Mouse (Mus musculus): ENCODE data around the gene Txlnb. TPM values are rescaled to one million over a fixed set of nuclear protein-coding genes. Genes with fewer than 3 reads are reported as not detected.

The Txlnb gene
- polyA plus RNA-seq, 1 experiment from 2014 or later, result 2.6 TPM

DNA sequence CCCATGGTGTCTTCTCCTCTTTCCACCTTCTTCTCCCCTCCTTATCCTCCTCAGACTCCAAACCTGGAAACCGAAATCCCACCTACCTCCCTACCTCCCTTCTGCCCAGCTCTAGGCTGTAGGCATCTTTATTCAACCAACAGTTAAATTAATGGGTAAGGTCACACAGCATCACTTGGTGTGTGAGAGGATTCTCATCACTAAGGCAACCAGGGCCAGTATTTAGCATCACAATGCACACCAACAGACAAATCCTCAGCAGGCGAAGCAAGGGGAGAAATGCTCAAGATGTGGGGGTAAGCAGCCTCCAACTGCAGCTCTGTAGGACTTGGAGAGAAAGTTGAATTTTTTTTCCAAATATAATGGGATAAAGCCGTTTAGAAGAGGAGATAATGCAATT is 35.0 kb downstream of the Txlnb start:
- no peaks in the 10 kb centered on the region for H3K27me3 ChIP-seq
- H3K4me1 ChIP-seq (replicated peaks), result peaks cover 11% of the 10 kb centered on the region
- WGBS, result 14% methylated on average over 3 of the region's 3 CpGs
- H3K4me2 ChIP-seq, result no peak overlapping the region
- H3K4me3 ChIP-seq, result no peak overlapping the region
- H3K27ac ChIP-seq, result no peak overlapping the region
- H3K36me3 ChIP-seq, result no peaks in the 10 kb centered on the region
- H3K9ac ChIP-seq, result no peak overlapping the region
- ATAC-seq (ENCODE audit: low FRiP score), result no peak
- H3K9me3 ChIP-seq, result no peaks in the 10 kb centered on the region

DNA sequence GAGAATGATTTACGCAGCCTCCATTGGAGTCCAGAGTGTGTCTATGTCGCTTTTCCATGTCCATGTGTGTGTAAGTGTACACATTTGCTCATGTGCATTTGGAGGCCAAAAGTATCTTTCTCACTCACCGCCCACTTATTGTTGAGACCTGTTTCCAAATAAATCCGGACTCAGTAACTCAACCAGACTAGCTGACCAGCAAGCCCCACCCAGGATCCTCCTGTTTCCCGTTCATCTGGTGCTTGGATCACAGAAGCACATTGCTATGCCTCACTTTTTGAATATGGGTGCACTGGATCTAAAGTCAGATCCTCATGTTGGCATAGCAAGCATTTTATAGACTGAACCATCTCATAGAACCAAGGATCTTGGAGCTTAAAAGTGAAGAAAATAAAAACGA is 39.0 kb downstream of the Txlnb start:
- Histone ChIP-seq H3K36me3 (no peaks in the 10 kb centered on the region), H3K4me2 (no peak overlapping the region), H3K9me3 (no peaks in the 10 kb centered on the region), H3K4me3 (no peak overlapping the region), H3K27ac (no peak overlapping the region), H3K27me3 (no peaks in the 10 kb centered on the region), H3K4me1 (replicated peaks) (peaks cover 6% of the 10 kb centered on the region; the same call in 1 of the 2 replicates), H3K9ac (no peak overlapping the region)
- WGBS, result 85% methylated on average over 6 of the region's 6 CpGs
- no peak for ATAC-seq (ENCODE audit: low FRiP score)

DNA sequence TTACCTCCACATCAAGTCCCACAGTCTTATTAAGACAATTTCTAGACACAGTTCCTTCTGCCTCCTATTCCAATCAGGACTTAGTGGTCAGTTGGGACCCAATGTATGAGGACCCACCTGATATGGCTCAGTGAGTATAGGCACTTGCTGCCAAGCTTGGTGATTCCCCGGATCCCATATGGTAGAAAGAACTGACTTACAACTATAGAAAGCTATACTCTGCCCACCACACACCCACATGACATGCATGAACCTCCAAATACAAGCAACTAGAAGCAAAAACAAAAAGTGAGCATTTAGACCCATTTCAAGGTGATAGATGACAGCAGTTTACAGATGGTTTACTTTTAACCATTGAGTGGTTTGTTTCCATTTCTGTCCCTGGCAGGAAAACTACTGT is 40.2 kb downstream of the Txlnb start:
- Histone ChIP-seq H3K4me3 (no peak overlapping the region), H3K9me3 (no peaks in the 10 kb centered on the region), H3K4me2 (no peak overlapping the region), H3K36me3 (no peaks in the 10 kb centered on the region), H3K4me1 (replicated peaks) (peaks cover 2% of the 10 kb centered on the region; the same call in 1 of the 2 replicates), H3K27me3 (no peaks in the 10 kb centered on the region), H3K9ac (no peak overlapping the region), H3K27ac (no peak overlapping the region)
- WGBS, result 86% methylated on average over 1 of the region's 1 CpGs
- no peak for ATAC-seq (ENCODE audit: low FRiP score)

DNA sequence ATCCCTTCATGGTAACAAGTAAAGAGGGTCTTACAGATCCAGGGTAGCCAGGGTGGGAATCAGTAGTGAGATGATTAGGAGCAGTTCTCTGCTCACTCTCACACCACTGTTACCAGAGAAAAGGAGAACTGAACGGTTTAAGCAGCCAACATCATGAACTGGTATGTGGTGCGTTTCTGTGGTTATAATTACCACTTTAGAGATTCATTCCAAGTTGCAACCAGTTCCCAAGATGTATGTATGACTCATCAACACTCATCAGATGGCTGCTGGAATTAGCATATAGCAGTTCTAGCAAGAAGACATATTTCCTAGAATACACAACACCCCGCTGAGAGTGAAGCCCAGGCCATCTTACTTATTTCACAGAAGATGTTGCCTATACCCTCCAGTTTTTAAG is 46.0 kb downstream of the Txlnb start:
- Histone ChIP-seq H3K36me3 (0 out of 2 replicates have a peak, but pooled peaks cover 6% of the 10 kb centered on the region), H3K9ac (no peak overlapping the region), H3K27ac (no peak overlapping the region), H3K4me2 (no peak overlapping the region), H3K4me3 (no peak overlapping the region), H3K4me1 (replicated peaks) (no peaks in the 10 kb centered on the region), H3K27me3 (no peaks in the 10 kb centered on the region), H3K9me3 (no peaks in the 10 kb centered on the region)
- no peak for ATAC-seq (ENCODE audit: low FRiP score)
- WGBS, result 93% methylated on average over 3 of the region's 3 CpGs

DNA sequence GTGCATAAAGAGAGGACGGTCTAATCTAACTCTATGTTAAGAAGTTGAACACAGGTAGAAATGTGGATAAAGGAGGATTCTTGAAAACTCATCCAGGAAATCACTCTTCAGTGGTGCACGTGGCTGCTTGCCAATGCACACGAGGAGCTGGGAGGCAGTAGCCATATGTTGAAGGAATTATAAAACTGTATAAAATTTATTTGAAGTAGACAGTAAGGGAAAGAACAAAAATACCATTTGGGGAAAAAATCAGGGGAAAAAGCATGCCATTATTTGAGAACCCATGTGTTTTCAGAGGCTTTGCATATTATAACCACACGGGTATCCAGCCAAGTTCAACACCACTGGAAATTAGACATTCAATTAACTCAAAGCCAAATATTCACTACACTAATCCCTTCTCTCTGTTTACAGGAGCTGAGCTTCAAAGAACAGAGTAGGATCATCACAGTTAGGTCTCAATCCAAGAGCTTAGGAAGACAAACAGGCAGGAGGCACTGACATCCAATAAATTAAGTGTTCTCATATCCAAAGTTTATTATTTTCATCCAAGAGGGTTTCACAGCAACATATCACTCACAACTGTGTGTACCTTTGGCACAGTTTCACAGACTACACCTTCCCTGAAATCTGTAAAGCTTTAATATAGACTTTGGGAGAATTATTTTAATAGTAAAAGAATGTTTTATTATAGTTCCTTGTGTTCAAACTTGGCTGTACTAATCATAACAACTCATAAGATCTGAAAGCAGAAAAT is 48.9 kb downstream of the Txlnb start:
- Histone ChIP-seq H3K36me3 (0 out of 2 replicates have a peak, but pooled peaks cover 6% of the 10 kb centered on the region), H3K4me1 (replicated peaks) (no peaks in the 10 kb centered on the region), H3K4me3 (no peak overlapping the region), H3K9ac (no peak overlapping the region), H3K4me2 (no peak overlapping the region), H3K27me3 (no peaks in the 10 kb centered on the region), H3K27ac (no peak overlapping the region), H3K9me3 (no peaks in the 10 kb centered on the region)
- no peak for ATAC-seq (ENCODE audit: low FRiP score)
- 86% methylated on average over 4 of the region's 4 CpGs for WGBS

DNA sequence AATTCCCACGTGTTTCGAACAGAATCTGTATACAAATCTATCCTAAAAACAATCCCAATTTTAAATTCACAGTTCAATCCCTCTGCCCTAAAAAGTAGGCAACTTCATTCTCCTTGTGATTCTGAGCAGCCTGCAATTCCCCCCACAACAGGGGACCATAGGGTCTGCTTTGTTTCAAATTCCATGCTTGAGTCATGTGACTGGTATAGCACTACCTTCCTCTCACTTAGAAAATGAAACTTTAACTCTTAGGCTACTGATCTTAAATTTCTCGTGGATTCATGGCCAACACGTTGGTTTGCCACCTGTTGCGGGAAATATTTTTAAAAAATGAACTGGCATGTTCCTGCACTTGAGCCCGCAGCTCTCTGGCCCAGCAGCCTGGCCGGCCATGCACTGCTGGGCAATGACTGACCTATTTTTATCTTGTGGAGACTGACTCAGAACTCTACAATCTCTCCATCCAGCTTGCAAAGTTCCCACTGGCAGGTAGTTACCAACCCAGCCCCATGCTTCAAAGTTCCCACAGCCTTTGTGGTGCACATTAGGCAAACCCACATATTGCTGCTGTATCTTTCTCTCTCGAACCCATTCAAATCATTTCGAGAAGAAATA is 61.7 kb downstream of the Txlnb start:
- H3K27me3 ChIP-seq, result no peaks in the 10 kb centered on the region
- no peak for ATAC-seq (ENCODE audit: low FRiP score)
- 90% methylated on average over 9 of the region's 9 CpGs for WGBS
- H3K27ac ChIP-seq, result no peak overlapping the region
- no peaks in the 10 kb centered on the region for H3K4me1 ChIP-seq (replicated peaks)
- H3K4me2 ChIP-seq, result no peak overlapping the region
- no peak overlapping the region for H3K9ac ChIP-seq
- H3K4me3 ChIP-seq, result no peak overlapping the region
- no peaks in the 10 kb centered on the region; the same call in 1 of the 2 replicates for H3K9me3 ChIP-seq
- H3K36me3 ChIP-seq, result no peaks in the 10 kb centered on the region

DNA sequence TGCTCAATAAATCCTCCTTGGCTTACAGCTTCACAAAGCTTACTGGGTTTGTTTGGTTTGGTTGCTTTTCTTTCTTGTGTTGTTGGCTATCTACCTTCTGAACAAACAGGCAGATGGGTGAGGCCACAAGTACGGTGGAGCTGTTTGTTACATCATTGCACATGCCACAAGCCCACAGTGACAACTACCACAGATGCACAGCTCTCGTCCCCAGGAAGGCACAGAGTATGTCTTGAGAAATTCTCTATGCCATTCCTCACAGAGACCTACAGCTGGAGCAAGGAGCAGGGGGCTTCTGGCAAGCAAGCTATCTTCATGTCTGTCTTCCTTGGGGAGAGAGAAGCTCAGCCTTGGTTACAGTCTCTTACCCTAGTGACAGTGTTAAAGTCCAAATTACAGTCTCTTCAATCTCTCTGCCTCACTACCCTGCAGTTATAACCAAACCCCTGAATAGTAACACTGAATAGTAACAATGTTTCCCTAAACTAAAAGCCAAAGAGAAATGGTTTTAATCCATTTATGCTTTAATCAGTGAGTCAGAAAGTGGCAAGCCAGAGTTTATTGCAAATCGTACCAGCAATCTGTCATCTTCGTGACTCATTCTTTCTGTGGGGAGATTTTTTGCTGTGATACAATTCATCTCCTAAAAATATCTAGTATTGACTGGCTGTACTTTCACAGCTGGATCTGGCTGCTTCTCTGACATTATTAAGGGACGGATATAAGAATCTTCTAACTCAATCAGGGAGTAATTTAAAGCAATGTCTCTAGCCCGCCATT is 64.9 kb downstream of the Txlnb start:
- no peaks in the 10 kb centered on the region; the same call in 1 of the 2 replicates for H3K9me3 ChIP-seq
- no peak for ATAC-seq (ENCODE audit: low FRiP score)
- WGBS, result 80% methylated on average over 6 of the region's 6 CpGs

DNA sequence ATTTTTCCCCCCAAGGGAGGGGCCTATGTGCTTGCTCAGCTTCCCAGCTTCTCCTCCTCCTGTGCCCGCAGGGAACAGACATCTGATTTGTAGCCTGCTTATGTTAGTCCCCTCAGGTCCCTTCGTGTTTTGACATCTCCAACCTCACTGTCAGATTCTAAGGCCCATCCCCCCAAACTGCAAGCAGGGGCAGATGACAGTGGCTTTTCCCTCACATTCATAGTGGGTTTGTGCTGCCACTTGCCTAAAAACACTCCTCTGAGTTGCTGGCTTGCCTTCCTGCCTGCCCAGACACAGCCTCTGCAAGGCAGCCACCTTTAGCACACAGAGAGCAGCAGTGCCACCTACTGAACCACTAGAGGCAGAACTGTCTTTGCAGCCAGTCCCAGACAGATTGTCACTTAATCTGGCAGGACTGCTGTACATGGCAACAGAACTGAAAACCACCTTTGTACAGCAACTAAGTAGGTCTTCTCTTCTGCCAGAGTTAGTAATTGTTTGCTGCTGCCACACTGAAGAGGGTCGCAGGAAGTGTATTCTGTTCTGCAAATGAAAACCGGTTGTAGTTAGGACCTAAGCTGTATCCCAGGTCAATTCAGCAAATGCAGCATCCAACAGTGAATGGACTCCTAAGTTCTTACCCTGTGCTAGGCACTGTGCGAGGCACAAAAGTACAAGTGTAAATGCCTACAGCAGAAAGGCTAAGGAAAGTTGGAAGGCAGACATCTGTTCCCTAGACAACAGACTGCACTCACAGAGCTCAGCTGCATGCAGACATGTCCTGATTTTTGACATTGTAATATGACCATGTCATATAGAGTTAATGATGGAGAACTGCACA is 74.0 kb downstream of the Txlnb start:
- Histone ChIP-seq H3K4me1 (replicated peaks) (peaks cover 8% of the 10 kb centered on the region), H3K27me3 (no peaks in the 10 kb centered on the region), H3K36me3 (no peaks in the 10 kb centered on the region), H3K27ac (no peak overlapping the region), H3K4me2 (no peak overlapping the region), H3K9me3 (no peaks in the 10 kb centered on the region), H3K9ac (no peak overlapping the region; the same call in 1 of the 2 replicates), H3K4me3 (no peak overlapping the region)
- 30% methylated on average over 5 of the region's 5 CpGs for WGBS
- peak; percentile 95 for ATAC-seq (ENCODE audit: low FRiP score)

More for the DNA sequence above, 64.9 kb downstream of the Txlnb start:
- Histone ChIP-seq H3K27ac (no peak overlapping the region), H3K27me3 (no peaks in the 10 kb centered on the region), H3K9ac (no peak overlapping the region), H3K4me1 (replicated peaks) (no peaks in the 10 kb centered on the region), H3K4me2 (no peak overlapping the region), H3K4me3 (no peak overlapping the region), H3K36me3 (no peaks in the 10 kb centered on the region)

DNA sequence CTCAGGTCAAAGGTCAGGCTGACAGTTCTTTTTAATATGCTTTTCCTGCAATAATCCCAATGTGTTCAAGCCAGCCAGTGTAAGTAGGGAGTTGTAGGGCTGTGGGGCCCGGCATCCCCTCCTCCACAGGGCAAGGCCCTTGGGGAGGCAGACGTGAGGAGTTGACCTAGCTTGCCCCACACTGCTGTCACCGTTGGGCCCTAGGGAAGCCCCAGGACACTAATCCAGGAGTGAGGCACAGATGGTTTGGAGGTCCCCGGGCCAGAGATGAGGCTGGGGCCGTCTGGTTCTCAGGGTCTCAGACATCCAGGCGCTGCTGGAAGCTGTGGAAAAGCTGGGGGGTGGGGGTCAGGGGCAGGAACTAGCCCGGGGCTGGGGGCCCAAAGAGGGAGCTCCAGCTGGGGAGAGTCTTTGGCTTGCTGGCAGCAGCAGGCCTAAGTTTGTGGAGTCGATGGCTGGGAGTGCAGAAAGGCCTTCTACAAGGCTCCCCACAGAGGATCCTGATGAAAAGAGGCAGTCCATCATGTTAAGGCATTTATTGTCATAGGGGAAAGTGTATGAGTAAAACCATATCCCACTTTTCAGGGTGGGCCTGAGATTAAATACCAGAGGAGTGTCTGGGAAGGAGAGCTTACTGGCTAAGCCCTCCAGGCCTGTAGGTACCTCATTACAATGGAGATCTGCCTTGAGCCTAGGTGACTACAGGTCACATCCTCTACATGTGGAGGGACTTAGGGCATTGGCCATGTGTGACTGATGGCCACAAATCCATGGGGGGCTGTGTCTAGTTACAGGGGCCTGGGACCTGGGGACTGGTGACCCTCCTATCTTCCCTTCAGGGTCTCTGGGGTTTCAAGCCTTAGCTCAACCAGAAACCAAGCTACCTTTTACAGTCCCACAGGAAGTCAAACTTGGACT is 82.2 kb downstream of the Txlnb start:
- H3K4me1 ChIP-seq (replicated peaks), result peaks cover 2% of the 10 kb centered on the region
- H3K27me3 ChIP-seq, result no peaks in the 10 kb centered on the region
- H3K4me2 ChIP-seq, result no peak overlapping the region
- no peak overlapping the region for H3K27ac ChIP-seq
- H3K9me3 ChIP-seq, result no peaks in the 10 kb centered on the region
- H3K9ac ChIP-seq, result no peak overlapping the region
- H3K4me3 ChIP-seq, result no peak overlapping the region
- ATAC-seq (ENCODE audit: low FRiP score), result no peak
- no peaks in the 10 kb centered on the region for H3K36me3 ChIP-seq
- WGBS, result 39% methylated on average over 8 of the region's 8 CpGs

DNA sequence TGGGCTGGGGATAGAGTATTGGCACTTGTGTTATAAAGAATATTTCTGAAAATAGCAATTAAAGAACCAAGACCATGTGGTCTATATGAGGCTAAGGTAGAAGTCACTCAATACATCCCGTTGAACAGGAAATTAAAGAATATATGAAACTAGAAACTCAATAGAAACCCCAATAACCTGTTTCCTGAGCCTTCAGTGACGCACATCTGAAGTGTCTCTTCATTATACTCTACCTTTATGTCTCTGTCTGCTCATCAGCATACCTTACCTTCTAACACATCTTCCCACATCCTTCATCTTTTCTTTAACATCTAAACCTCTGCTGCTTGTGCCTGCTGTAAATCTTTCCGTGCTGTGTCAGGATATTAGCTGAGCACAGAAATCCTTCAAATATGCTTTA is 84.0 kb downstream of the Txlnb start:
- Histone ChIP-seq H3K27me3 (no peaks in the 10 kb centered on the region), H3K9ac (no peak overlapping the region), H3K9me3 (no peaks in the 10 kb centered on the region), H3K4me3 (no peak overlapping the region), H3K27ac (no peak overlapping the region), H3K4me2 (no peak overlapping the region), H3K36me3 (no peaks in the 10 kb centered on the region), H3K4me1 (replicated peaks) (peaks cover 2% of the 10 kb centered on the region)
- no peak for ATAC-seq (ENCODE audit: low FRiP score)
- 88% methylated on average over 3 of the region's 3 CpGs for WGBS

DNA sequence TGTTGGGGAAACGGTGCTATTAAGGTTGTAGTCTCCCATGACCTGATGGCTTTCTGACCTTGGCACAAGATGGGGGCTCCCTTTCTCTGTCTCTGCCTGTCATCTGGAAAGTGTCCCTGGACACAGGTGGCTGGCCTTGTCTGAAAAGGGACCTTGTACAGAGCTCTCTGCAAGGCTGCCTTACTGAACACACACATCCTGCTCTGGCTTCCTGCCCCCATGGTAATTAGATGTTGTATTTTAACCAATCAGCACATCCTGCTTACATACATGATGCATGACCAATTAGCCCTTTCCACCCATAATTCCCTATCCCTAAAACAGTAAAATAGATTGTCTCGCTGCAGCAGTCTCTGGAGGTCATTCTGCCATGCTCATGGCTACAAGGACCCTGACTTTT is 84.7 kb downstream of the Txlnb start:
- Histone ChIP-seq H3K27ac (no peak overlapping the region), H3K36me3 (no peaks in the 10 kb centered on the region), H3K9me3 (no peaks in the 10 kb centered on the region), H3K27me3 (no peaks in the 10 kb centered on the region), H3K4me1 (replicated peaks) (peaks cover 2% of the 10 kb centered on the region), H3K9ac (no peak overlapping the region), H3K4me3 (no peak overlapping the region), H3K4me2 (no peak overlapping the region)
- no peak for ATAC-seq (ENCODE audit: low FRiP score)
- 84% methylated on average over 2 of the region's 2 CpGs for WGBS

Measured in hindbrain, embryonic 13.5 days (tissue).